Mouse (Mus musculus) right cerebral cortex, adult 18-20 months (tissue): ENCODE measurements around the gene Ntf5.
A peak's percentile ranks its signal among the peaks of the same experiment; 100 is the strongest.

Experiments
- DNase-seq: peaks from one replicate; pipeline ENCODE4 v3.0.0; 2022; ENCODE audit warnings: mixed read lengths

Ntf5 gene

GRCm38 (mm10) chr7:45436444-45436843, 22.9 kb downstream of the Ntf5 start:
- no peak for DNase-seq

DNA sequence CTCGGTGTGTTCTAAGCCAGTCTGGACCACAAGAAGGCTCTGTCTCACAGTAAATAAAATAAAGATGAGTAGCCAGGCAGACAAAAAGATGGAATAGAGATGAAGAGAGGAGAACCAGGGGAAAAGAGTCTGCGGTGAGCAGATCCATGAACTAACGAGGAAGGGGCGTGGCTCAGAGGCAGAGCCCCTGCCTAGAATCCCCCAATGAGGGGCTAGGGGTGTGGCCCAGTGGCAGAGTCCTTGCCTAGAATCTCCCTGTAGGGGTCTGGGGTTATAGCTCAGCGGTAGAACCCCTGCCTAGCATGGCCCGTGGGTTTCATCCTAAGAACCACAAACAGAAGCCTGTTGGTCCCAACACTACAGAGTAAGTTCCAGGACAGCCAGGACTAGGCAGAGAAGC, 23.6 kb downstream of the Ntf5 start:
- no peak for DNase-seq

DNA sequence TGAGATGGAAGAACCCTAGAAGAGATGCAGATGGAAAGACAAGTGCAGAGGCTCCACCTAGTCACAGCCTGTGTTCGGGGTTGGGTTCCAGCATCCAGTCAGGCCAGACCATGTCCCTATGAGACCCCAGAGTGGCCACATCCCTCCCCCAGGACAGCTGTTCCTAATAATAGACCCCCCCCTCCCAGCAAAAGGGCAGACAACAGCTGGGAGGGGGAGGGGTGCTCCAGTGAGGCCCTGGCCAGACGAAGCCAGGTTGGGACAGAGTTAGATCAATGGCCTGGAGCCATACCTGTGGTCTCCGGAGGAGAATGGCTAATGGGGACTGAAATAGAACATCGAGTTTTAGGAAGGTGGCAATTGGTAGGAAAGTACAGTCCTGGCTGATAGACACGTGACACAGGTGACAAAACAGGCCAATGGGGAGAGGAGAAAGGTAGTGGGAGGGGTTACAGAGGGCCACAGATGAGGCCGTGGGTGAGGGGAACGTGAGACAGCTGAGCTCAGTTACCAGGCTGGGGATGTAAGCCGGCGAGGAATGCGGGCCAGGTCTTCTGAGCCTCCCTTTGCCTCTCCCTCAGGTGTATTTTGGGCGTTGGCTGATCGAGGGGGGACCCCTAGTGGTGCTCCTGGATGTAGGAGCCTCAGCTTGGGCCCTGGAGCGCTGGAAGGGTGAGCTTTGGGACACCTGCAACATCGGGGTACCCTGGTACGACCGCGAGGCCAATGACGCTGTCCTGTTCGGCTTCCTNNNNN, 24.2 kb downstream of the Ntf5 start, which contains the start of gene Ruvbl2:
TSS of gene Ruvbl2 (minus strand) at position 576 of the 756 bp plus-strand sequence.
- no peak for DNase-seq

GRCm38 (mm10) chr7:45443526-45444420, 30.3 kb downstream of the Ntf5 start:
- no peak for DNase-seq

- DNase-seq = no peak
Measured at GRCm38 (mm10) chr7:45446589-45446988, 33.1 kb downstream of the Ntf5 start.

DNA sequence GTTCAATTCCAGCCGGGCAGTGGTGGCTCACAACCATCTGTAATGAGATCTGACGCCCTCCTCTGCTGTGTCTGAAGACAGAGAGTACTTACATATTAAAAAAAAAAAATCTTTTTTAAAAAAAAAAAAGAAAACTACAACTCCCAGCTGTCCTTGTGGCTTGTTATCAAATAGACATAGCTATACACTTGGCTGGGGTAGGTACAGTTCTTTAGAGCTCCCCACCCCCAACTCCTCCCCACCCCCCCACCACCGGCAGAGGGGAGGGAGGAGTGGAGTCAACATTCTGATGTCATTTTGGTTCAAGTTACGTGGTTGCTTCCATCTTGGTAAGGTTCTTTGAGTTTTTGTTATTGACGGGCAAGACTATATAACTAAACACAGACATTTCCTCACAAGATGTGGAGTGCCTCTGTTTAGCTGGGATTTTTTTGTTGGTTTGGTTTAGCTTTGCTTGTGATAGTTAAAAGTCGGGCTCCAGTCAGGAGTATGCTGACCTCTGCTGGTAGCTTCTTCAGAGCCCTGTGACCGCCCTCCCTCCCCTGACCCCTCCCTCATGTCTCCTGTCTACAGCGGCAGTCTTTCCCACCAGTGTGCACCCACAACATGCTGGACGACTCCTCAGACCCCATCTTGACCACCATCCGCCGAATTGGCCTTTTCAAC, 34.0 kb downstream of the Ntf5 start:
- no peak for DNase-seq

GRCm38 (mm10) chr7:45449974-45450373, 36.5 kb downstream of the Ntf5 start:
- no peak for DNase-seq

DNA sequence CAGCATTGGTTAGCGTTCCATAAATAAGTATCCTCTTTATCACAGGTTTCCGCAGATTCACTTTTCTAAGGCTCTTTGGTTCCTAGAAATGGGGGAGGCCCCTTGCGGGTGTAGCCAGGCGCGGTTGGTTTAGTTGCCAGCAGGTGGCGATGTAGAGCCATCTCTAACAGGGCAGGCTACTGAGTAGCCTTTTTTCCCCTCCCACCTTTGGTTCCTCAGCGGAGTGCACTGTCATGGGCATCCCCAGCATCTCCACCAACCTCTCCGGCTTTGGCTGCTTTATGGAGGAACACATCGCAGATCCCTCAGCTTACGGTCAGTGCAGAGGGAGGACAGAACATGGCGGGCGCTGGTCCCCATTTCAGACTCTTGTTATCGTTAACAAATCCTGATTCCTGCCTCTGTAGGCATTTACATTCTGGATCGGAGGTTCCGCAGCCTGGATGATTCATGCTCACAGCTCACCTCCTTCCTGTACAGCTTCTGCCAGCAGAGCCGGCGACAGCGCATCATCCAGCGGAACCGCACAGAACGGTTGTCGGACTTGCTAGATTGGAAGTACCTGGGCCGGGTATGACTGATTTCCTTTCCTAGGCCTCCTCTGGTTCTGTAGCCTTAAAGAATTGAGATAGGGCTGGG, 38.0 kb downstream of the Ntf5 start:
- DNase-seq = peak; percentile 88

DNA sequence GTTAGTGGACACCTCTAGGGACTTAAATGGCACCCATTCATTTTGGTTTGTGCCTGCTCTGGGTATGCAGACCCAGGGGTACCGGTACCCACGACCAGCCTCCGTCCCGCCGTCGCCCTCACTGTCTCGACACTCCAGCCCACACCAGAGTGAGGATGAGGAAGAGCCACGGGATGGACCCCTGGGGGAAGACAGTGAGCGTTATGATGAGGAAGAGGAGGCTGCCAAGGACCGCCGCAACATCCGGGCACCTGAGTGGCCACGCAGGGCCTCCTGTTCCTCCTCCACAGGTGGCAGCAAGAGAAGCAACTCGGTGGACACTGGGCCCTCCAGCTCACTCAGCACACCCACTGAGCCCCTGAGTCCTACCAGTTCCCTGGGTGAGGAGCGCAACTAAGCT, 41.5 kb downstream of the Ntf5 start:
- DNase-seq = no peak

- DNase-seq = no peak
Measured at GRCm38 (mm10) chr7:45455932-45456696, 42.6 kb downstream of the Ntf5 start.

GRCm38 (mm10) chr7:45456721-45457203, 43.3 kb downstream of the Ntf5 start:
- no peak for DNase-seq

- no peak for DNase-seq
Measured at GRCm38 (mm10) chr7:45457204-45458060, 43.9 kb downstream of the Ntf5 start.

- DNase-seq = peak; percentile 72
Measured at GRCm38 (mm10) chr7:45458748-45459563, 45.5 kb downstream of the Ntf5 start.

DNA sequence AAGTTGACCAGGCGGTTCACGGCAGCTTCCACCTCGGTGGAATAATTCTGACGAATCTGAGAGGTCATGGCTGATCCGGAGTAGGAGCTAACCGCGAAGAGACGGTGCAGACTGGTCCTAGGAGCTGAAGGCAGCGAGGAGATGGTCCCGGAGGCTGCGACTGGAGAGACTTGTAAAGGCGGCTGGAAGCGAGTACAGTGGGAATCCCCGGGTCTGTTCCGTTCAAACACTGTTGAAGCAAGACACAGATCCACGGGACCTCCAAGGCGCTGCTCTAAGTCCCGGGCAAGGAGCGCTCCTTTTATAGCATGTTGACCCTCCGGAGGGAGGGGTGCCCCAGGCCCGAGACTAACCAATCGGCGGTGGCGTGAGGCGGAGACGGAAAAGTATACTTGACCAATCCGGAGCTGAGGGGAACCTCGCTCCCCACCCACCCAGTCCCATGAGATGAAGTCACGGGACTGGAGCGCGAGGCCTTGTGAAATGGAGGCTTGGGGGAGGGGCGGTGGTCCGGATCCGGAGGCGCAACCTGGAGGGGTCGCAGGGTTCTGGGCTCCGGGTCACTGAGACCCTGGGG, 46.2 kb downstream of the Ntf5 start, which contains the start of gene Ftl1:
TSS of gene Ftl1 (minus strand) at position 321 of the 577 bp plus-strand sequence.
- peak; percentile 98 for DNase-seq

DNA sequence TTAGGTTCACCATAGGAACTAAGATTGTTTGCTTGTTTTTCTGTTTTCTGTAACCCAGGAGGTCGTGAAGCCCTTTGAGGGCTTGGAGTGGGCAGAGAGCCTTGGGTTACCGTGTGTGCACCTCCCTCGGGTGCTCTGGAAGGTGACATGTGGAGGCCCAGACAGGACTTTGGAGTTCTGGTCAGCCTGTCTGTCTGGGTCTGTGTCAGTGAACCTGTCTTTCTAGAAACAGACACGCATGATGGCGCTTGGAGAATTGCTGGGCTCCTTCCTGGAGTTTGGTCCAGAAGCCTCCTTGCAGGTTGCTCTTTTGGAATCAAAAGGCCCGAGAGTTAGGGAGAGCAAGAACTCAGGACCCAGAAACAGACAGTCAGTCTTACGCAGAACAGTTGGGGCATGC, 46.9 kb downstream of the Ntf5 start:
- DNase-seq = no peak

DNA sequence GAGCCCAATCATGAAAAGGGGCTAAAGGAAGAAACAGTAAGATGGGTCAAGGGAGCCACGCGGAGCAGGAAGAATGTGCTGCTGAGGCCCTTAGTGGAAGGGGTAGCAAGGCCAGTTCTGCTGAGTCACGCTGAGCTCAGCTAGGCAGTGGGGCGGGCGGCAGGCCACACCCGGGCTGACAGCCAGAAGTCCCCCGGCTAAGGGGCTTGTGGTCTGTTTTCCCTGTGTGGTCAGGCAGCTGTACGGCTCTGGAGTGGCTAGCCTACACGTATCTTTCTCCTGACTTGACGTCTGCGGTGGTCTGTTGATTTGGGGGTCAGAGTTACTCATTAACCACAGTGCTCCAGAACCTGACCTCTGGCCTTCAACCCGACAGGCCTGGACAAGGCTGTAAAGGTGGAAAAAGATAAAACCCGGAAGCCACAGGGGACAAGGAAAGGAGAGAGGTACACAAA, 47.4 kb downstream of the Ntf5 start:
- DNase-seq = peak; percentile 37

DNA sequence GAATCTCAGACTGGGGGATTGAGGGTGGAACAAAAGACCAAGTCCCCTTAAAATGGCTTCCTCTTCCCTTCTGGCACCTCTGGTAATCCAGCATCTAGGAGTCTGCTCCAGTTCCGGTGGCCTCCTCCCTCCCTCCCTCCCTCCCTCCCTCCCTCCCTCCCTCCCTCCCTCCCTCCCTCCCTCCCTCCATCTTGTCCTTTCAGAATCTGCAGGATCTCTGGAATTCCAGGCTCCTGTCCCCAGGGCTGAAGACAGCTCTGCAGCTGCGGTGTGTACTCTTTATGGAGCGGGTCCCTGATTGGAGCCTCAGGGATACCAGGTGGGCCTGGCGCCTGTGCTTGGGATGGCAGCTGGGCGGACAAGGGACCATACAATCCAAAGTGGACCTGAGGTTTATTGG, 47.8 kb downstream of the Ntf5 start:
- no peak for DNase-seq

DNA sequence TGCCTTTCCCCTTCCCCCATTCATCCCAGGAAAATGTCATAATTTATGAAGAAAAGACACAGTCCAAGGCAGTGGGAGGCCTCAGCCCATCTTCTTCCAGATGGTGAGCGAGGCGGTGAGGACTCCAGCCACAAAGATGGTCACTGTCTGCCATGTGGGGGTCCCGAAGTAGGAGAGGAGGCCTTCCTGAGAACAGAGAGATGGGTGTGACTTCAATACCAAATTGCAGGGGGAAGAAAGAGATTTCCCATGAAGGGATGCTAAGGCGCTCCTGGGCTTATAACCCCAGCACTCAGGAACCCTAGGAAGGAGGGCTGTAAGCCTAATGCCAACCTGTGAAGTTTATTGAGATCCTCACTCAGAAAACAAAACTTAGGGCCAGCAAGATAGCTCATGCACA, 48.3 kb downstream of the Ntf5 start:
- DNase-seq = no peak

DNA sequence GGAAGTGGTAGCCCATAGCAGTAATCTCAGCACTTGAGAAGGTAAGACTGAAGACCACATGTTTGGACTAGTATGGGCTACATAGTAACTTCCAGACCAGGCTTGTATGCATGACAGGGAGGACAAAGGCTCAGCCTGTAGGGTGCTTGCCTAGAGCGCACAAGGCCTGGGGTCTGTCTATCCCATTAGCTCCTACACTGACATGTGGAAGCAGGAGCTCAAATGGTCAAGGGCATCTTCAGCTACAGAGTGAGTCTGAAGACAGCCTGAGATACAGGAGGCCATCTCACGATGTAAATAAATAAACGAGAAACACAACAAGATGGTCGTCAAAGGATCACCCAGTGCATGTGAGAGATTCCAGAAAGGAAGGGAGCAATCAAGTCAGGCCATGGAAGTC, 48.8 kb downstream of the Ntf5 start:
- DNase-seq = no peak
